Mouse (Mus musculus) induced T-regulatory cell, adult 2 months (primary cell): ENCODE measurements around the gene 4933434E20Rik.

ENCODE experiments used
- DNase-seq: peaks from one replicate; pipeline ENCODE4 v3.0.0-alpha.2; 2012; ENCODE audit warnings: low read depth

4933434E20Rik gene

DNA sequence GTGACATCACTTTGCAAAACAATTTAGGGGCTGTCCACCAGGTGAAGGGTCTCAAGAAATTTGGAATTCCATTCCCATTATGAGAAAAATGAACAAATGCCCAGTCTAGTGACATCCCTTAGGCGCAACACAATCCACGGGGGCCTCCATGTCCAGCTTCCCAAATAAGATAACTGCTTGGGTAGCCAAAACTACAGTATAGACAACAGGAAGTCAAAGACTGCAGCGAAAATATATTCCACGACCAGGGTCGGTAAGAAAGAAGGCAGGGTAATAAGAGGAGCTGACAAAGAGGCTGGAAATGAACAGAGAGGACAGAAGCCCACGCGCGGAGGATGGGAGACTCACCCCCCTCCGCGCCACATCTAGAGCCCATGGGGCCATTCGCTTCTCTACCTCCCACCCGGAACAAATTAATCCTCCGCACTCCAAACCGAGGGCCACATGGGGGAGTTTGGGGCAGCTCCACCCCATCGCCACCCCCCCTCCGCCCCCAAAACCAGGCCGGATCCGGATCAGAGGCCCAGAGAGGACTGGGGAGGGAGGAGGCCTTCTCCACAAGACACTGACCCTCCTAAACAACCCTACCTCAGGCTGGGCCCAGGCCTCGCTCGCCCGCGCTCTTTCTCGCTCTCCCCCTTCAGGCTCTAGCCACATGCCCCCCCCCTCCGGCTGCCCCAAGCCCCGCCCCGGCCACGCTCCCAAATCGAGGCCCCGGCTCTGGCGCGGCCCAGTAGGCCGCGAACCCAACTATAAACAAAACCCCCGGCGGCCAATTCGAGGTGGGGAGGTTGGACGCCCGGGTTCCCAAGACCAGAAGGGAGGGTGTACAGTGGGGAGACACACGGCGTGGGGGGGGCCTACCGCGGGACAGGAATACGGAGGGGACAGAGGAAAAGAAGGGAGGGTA is at the start of gene 4933434E20Rik:
Gene 4933434E20Rik (plus strand): TSS at position 196 of the 910 bp plus-strand sequence.
- DNase-seq, result peak; percentile 84

DNA sequence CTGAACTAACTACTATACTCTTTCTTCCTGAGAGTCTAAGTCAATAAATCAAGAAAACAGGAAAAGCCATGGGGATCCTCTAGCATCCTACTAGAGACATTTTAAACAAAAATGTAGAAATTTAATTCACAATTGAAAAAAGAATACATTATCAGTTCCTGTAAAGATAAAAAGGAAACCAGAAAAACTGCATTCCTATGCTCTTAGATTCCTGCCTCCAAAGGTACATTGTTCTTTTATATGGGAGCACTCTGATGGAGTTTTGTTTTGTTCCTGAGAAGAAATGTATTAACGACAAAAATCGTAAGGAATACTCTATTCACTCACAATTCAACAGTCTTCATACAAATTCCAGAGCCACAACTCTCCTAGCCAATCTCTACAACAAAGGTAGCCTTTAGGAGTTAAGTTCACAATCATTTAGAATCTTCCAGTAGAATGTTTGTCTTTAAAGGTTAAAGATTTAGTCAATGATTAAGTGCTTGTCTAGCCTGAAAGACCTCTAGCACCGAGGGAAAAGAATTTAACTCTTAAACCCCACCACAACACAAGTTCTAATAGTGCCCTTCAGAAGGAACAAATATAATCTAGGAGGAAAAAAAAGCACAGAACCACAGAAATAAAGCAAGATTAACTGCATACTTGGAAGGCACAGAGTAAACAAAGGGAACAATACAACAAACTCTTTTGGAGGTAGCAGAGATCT is 47.2 kb upstream of the 4933434E20Rik start:
- no peak for DNase-seq

DNA sequence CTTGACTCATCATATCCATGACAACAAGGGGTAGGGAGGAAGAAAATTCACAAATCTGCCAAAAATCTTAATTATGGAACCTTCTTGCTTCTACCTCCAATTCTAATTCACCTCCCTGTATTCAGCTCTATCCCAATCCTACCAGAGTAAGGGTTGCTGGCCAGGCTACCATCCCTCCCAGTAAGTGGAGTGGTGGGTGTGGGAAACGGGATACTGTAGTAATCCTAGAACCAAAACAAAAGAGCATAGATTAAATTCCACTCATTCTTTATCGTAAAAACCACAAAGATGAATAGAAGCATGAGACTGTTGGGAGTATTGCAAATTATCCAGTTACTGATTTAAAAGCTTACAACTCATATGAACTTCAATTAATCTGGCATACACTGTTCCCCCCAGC is 41.1 kb upstream of the 4933434E20Rik start:
- DNase-seq, result no peak

- no peak for DNase-seq
These were observed 34.8 kb upstream of the 4933434E20Rik start for GRCm38 (mm10) chr3:90016626-90017025.

GRCm38 (mm10) chr3:90034653-90035052 is 16.8 kb upstream of the 4933434E20Rik start:
- DNase-seq, result no peak

DNA sequence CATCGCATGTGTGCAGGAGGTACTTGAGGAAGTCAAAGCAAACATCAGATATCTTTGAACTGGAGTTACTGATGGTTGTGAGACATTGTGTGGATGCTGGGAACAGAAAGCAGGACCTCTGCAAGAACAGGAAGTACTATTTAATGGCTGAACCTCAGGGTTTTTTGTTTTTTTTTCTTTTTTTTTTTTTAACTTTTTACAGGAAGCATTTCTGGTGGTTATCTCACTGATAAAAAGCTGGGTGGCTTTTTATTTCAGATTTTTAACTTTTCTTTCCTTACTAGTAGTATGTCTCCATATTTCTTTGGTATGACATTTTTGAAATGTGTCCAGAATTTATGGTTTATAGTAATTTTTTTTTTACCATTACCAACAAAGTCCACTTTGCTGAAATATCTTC is 15.2 kb upstream of the 4933434E20Rik start:
- no peak for DNase-seq

DNA sequence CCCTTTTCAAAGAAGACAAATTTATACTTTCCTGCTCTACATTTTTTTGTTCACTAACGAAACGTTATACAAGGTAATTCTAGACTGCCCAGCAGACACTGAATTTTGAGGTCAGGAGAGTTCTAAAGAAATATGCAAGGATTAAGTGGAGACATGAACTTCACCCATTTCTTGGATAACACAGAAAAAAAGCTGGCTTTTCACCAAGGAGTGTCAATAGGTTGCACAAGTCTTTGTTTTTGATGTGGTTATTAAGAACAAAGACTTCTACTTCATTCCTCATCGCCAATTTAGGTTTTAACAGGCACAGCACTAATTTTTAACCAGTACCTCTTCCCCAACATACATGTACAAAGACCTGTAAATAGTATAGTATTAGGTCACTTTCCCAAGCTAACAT is 1.7 kb upstream of the 4933434E20Rik start:
- no peak for DNase-seq

GRCm38 (mm10) chr3:90052351-90053241 is 1.2 kb downstream of the 4933434E20Rik start, which contains the start of gene Ubap2l:
Gene Ubap2l, minus strand, starts transcription at chr3:90052628.
- peak; percentile 99 for DNase-seq

DNA sequence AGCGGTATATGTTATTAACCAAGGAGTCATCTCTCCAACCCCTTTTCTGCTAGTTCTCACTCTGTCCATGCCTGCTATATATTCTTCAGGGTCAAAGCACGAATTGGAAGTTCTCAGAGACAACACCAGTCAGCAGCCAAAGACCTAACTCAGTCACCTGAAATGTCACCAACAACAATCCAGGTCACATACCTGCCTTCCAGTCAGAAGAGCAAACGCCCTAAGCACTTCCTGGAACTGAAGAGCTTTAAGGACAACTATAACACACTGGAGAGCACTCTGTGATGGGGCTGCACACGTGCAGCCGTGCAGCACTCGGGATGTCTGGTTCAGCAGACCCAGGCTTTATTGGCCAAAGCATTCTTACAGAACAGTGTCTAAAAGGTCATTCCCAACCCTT is 10.1 kb downstream of the 4933434E20Rik start:
- no peak for DNase-seq

- no peak for DNase-seq
These were observed 11.1 kb downstream of the 4933434E20Rik start for GRCm38 (mm10) chr3:90062539-90062938.

- DNase-seq, result no peak
These were observed 12.9 kb downstream of the 4933434E20Rik start for GRCm38 (mm10) chr3:90064383-90064782.

DNA sequence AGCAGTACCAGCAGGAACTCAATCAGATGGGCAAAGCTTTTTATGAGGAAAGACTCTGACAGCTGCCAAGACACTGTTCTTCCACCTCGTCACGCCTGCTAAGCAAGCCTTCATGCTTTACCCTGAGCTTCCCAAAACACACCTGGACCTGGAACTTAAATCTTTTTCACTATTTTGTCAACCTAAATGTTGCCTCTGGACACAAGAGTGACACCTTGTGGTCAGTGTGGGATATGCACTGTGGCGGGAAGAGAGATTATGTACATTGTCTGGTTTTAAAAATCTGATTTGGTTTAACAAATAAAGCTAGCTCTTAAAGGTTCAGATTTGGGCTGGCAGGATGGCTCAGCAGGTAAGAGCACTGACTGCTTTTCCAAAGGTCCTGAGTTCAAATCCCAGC is 14.1 kb downstream of the 4933434E20Rik start:
- peak; percentile 82 for DNase-seq

DNA sequence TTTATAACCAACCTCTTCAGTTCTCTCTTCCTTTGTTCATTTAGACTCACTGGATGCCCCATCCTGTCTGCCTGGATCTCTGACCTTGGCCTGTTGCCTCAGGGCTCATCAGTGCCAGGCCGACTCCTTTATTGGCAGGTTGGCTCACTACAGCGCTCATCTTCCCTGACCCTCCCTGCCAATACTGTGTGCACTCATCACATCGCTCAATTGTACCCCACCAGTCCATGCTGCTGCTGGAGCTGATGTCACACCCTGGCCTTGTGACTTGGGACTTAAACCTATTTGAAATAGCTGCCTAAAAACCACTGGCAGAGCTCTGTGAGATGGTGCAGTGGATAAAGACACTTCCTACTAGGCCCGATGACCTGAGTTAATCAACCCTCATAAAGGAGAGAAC is 16.4 kb downstream of the 4933434E20Rik start:
- no peak for DNase-seq

DNA sequence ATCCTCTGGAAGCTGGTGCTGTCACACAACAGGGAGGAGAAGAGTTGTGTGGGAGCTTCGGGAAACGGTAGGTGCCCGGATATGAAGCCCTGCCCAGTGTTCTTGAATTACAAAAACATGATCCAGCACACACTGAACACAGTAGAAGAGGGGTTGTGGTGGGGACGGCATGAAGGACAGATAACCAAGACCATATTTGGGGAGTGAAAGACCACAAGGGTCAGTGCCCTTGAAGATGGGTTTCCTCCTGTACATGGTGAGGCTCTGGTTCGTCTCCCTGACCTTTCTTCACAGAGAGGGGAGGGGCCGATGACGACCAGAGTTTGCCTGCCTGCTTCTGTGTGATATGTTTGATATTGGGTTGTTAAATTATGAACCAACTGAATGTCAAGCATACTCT is 18.3 kb downstream of the 4933434E20Rik start:
- DNase-seq, result no peak

- no peak for DNase-seq
These were observed 20.9 kb downstream of the 4933434E20Rik start, which contains the start of gene Tpm3 for GRCm38 (mm10) chr3:90072294-90072693. Gene Tpm3, plus strand, starts transcription at chr3:90072649.

GRCm38 (mm10) chr3:90076921-90077716 is 25.7 kb downstream of the 4933434E20Rik start:
- DNase-seq, result peak; percentile 94

DNA sequence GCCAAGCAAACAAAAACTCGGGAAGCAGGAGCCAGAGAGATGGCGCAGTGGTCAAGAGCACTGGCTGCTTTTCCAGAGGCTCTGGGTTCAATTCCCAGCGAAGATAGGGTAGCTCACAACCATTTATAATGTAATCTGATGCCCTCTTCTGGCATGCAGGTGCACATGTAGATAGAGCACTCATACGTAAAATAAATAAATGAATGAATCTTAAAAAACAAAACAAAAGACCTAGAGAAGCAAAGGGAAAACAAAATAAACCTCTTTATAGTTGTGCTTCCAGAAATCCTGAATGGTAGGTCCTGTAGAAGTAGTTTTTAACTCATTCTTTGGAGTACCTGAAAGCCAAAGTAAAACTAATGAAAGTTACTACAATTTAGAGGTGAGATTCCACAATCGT is 26.8 kb downstream of the 4933434E20Rik start:
- DNase-seq, result no peak

GRCm38 (mm10) chr3:90079133-90079762 is 27.8 kb downstream of the 4933434E20Rik start:
- DNase-seq, result peak; percentile 96

DNA sequence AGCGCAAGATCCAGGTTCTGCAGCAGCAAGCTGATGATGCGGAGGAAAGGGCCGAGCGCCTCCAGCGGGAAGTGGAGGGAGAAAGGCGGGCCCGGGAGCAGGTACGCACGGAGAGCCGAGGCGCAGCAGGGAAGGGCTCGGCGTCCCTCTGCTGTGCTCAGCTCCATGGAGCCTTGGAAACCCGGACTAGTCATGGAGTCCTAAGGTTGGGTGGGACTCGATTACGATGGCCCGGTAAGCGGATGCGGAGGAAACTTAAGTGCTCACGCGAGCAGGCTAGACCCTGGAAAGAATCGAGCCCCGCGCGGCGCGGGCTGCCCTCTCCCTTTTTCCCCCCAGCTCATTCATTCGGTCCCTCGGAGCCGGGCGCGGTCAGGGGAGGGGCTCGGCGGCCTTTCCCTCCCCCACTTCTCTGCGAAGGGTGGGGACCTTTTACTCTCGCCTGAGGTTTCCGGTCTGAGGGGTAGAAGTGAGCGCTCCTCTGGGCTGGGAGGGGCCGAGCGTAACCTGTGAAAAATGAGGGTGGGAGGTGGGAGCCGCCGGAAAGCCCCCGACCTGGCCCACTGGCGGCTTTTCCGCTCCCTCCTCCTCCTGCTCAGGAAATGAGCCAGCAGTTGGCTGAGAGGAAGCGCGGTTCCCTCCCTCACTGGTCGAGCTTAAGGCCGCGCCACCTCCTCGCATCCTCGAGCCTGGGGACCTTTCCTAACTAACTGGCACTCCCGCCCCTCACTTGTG is 28.5 kb downstream of the 4933434E20Rik start:
- peak; percentile 95 for DNase-seq

DNA sequence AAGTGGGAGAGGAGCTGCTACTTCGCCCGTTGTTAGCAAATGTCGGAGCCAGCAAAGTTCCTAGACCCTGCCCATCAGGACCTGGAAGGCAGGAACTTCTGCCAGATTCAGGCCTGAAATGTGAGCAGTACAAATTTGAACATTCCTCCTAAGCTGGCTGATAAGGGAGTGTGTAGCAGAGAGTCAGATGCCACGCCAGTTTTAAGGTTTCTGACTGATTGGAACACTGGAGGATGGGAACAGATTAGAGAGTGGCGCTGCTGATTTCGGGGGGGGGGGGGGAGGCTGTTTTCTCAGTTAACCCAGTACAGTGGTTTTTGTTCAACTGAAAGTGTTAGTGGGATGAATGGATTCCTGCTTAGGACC is 29.0 kb downstream of the 4933434E20Rik start:
- DNase-seq, result no peak
